Mouse (Mus musculus) cerebellum, adult 11-12 months (tissue): Measurements from ENCODE around the gene Olfr15.

Source experiments
- DNase-seq: peaks from one replicate; pipeline ENCODE4 v3.0.0; 2022

Olfr15 gene

GRCm38 (mm10) chr16:3876346-3876745 is 45.7 kb downstream of the Olfr15 start:
- no peak for DNase-seq

GRCm38 (mm10) chr16:3884201-3885064 is 53.8 kb downstream of the Olfr15 start, which contains the start of the genes Zfp597 and Gm20695:
Zfp597 (minus strand) TSS chr16:3884561.
Gm20695 (plus strand) TSS chr16:3884648.
- peak; percentile 95 for DNase-seq

- DNase-seq: no peak
Measured at GRCm38 (mm10) chr16:3885065-3885670, 54.5 kb downstream of the Olfr15 start.

GRCm38 (mm10) chr16:3891621-3892295 is 61.1 kb downstream of the Olfr15 start:
- DNase-seq: no peak

GRCm38 (mm10) chr16:3893739-3894138 is 63.1 kb downstream of the Olfr15 start:
- DNase-seq: no peak
